Comparison of ENCODE assay signal across 23 mouse cellular contexts in genomic region chr4:141819316-141819715, GRCm38 (mm10). TPM values are rescaled to one million over a fixed set of nuclear protein-coding genes. Genes with fewer than 3 reads are reported as not detected.
"Had no signal": no experiment of that assay in that cellular context is flagged by ENCODE, and none has a peak within 500 bp of the region (broad histone marks: within the 10 kb centered on the region; RNA-seq: fewer than 3 reads in every experiment).

No protein-coding gene starts in this region.

- H3K9me3 ChIP-seq: liver, embryonic 15.5 days; lung, embryonic 15.5 days; megakaryocyte, embryonic 14.5 days; midbrain, embryonic 15.5 days; neural tube, embryonic 12.5 days had no signal

- DNase-seq: liver, postnatal 0 days; lung, adult 2 months; lung, postnatal 14 days; lung, postnatal 36 days; right cerebral cortex, postnatal 14 days; thymus, postnatal 14 days; thymus, postnatal 36 days had no signal

- H3K27me3 ChIP-seq: liver, embryonic 15.5 days; lung, embryonic 15.5 days; midbrain, embryonic 13.5 days; midbrain, embryonic 15.5 days; neural tube, embryonic 12.5 days had no signal

- H3K4me3 ChIP-seq: liver, embryonic 15.5 days; lung, embryonic 15.5 days; megakaryocyte, embryonic 14.5 days; midbrain, embryonic 13.5 days; midbrain, embryonic 15.5 days; neural tube, embryonic 12.5 days had no signal

- H3K27ac ChIP-seq: liver, embryonic 15.5 days; lung, embryonic 15.5 days; macrophage; midbrain, embryonic 13.5 days; midbrain, embryonic 15.5 days; neural tube, embryonic 12.5 days had no signal

- H3K36me3 ChIP-seq: midbrain, embryonic 15.5 days had no signal

- H3K9ac ChIP-seq: liver, embryonic 15.5 days; liver, postnatal 0 days; lung, embryonic 15.5 days; midbrain, embryonic 13.5 days; midbrain, embryonic 15.5 days; neural tube, embryonic 12.5 days had no signal

- H3K4me1 ChIP-seq: lung, embryonic 15.5 days; midbrain, embryonic 15.5 days had no signal

RNA-seq across cellular contexts. Expression of gene Cela2a, which starts 6.6 kb away (rescaled TPM):
- total RNA-seq: megakaryocyte progenitor cell, adult 5-6 weeks; midbrain, postnatal 0 days; monocyte, adult 5-6 weeks; neutrophil, adult 5-6 weeks had no signal
- polyA plus RNA-seq: lung, embryonic 15.5 days; lung, postnatal 0 days; macrophage; midbrain, embryonic 11.5 days; midbrain, embryonic 13.5 days; midbrain, postnatal 0 days; neural tube, embryonic 12.5 days; neural tube, embryonic 14.5 days; stomach, embryonic 14.5 days had no signal

RNA-seq across cellular contexts. Expression of gene Ctrc, which starts 26.8 kb away (rescaled TPM):
- total RNA-seq: megakaryocyte progenitor cell, adult 5-6 weeks; midbrain, postnatal 0 days; monocyte, adult 5-6 weeks; neutrophil, adult 5-6 weeks had no signal
- polyA plus RNA-seq: liver, embryonic 15.5 days; liver, postnatal 0 days; lung, adult 2 months; lung, embryonic 15.5 days; lung, postnatal 0 days; macrophage; midbrain, embryonic 11.5 days; midbrain, embryonic 13.5 days; midbrain, embryonic 15.5 days; midbrain, postnatal 0 days; neural tube, embryonic 12.5 days; neural tube, embryonic 14.5 days; stomach, embryonic 14.5 days; urinary bladder, adult 2 months had no signal
